Mouse (Mus musculus) midbrain, embryonic 16.5 days (tissue): ENCODE results near the gene A830031A19Rik. TPM values are rescaled to one million over a fixed set of nuclear protein-coding genes. Genes with fewer than 3 reads are reported as not detected.

Experiments used
- ATAC-seq: fragments of 200-750 bp; cut with Nextera tagmentation; 2 replicates; pipeline ENCODE4 v1.8.0; 2017; ENCODE audit warnings: moderate TSS enrichment
- H3K27ac ChIP-seq: fragments of 300-500 bp; sonication (generic); 2 replicates; pipeline ENCODE4 v1.5.1; 2014; ENCODE audit warnings: mild to moderate bottlenecking, low read length, mixed read lengths
- H3K27me3 ChIP-seq: fragments of 300-500 bp; sonication (generic); 2 replicates; pipeline ENCODE4 v1.6.1; 2014; ENCODE audit warnings: low read depth, low read length, mixed read lengths; ENCODE audit not compliant: control insufficient read depth, insufficient read depth
- H3K36me3 ChIP-seq: fragments of 300-500 bp; sonication (generic); 2 replicates; pipeline ENCODE4 v1.6.1; 2014; ENCODE audit warnings: mild to moderate bottlenecking, low read length, moderate library complexity, mixed read lengths; ENCODE audit not compliant: control insufficient read depth, insufficient read depth
- H3K4me1 ChIP-seq: fragments of 300-500 bp; sonication (generic); 2 replicates; pipeline ENCODE4 v1.6.1; 2014; ENCODE audit warnings: mild to moderate bottlenecking, low read length, mixed read lengths; ENCODE audit not compliant: control insufficient read depth, insufficient read depth
- H3K4me2 ChIP-seq: fragments of 300-500 bp; sonication (generic); 2 replicates; pipeline ENCODE4 v1.6.1; 2014; ENCODE audit warnings: mild to moderate bottlenecking, low read length, mixed read lengths
- H3K4me3 ChIP-seq: fragments of 300-500 bp; sonication (generic); 2 replicates; pipeline ENCODE4 v1.5.1; 2014; ENCODE audit warnings: low read depth, mild to moderate bottlenecking, low read length, moderate library complexity, mixed read lengths
- H3K9ac ChIP-seq: fragments of 300-500 bp; sonication (generic); 2 replicates; pipeline ENCODE4 v1.6.1; 2014; ENCODE audit warnings: low read depth, low read length, mixed read lengths
- H3K9me3 ChIP-seq: fragments of 300-500 bp; sonication (generic); replicated peaks from 2 replicates; pipeline ENCODE4 v1.6.1; 2014; ENCODE audit warnings: mild to moderate bottlenecking, low read length, mixed read lengths; ENCODE audit not compliant: control insufficient read depth, poor library complexity, severe bottlenecking
- WGBS: fragments of 180-500 bp; shearing (Covaris S2); extraction: QIAGEN DNeasy Blood & Tissue Kit; methylation state at CpG from one replicate; pipeline ENCODE4 v1.1.7; 2014; 5-methylcytosine and 5-hydroxymethylcytosine counted together
- polyA plus RNA-seq: library from polyadenylated mRNA; unstranded; fragments of >200 nt; fragmentation: Nextera tagmentation; extraction: Ambion mirVana; gene quantifications from 2 replicates; pipeline ENCODE4 v1.2.1, GENCODE M21; 2015

Gene A830031A19Rik
- polyA plus RNA-seq = not detected in 2 replicates

- ATAC-seq = no peak
- Histone ChIP-seq H3K27me3 (no peaks in the 10 kb centered on the region), H3K4me2 (peak within 1 kb of the TSS; percentile 99), H3K4me1 (peaks cover 8% of the 10 kb centered on the region), H3K9ac (peak within 1 kb of the TSS; percentile 87), H3K9me3 (no peaks in the 10 kb centered on the region), H3K36me3 (no peaks in the 10 kb centered on the region), H3K27ac (peak within 1 kb of the TSS; percentile 97), H3K4me3 (peak within 1 kb of the TSS; percentile 60)
- WGBS = 0% methylated on average over 11 of the region's 11 CpGs
These were observed at the start of gene A830031A19Rik for GRCm38 (mm10) chr11:24074634-24075104. A830031A19Rik (minus strand) TSS chr11:24075054.

- ATAC-seq = no peak
- Histone ChIP-seq H3K27ac (no peak overlapping the region), H3K9ac (no peak overlapping the region), H3K4me2 (no peak overlapping the region), H3K4me1 (peaks cover 17% of the 10 kb centered on the region; the same call in 1 of the 2 replicates), H3K36me3 (no peaks in the 10 kb centered on the region), H3K9me3 (no peaks in the 10 kb centered on the region), H3K27me3 (no peaks in the 10 kb centered on the region), H3K4me3 (no peak overlapping the region)
- 89% methylated on average over 2 of the region's 2 CpGs for WGBS
These were observed 49.1 kb upstream of the A830031A19Rik start for GRCm38 (mm10) chr11:24123991-24124390.

DNA sequence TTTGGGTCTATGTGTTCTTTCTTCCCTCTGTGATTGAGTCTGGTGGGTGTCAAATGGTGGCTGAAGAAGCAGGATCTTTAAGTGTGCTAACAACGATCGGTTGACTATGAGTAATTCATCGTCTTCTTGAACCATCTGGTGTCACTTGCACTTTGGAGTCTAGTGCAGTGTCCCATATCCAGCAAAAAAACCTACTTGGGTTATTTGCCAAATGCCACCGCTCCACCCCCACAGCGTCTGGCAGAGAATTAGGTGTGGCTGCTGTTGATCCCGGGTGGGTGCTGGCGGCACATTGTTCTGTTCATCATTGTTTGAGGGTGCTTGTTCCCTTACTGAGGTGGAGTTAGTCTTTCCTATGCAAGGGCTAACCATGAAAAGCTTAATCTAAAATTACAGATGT is 48.0 kb upstream of the A830031A19Rik start:
- no peak overlapping the region for H3K27ac ChIP-seq
- H3K4me3 ChIP-seq = no peak overlapping the region
- no peak overlapping the region for H3K4me2 ChIP-seq
- 88% methylated on average over 7 of the region's 7 CpGs for WGBS
- H3K9ac ChIP-seq = no peak overlapping the region
- H3K9me3 ChIP-seq = no peaks in the 10 kb centered on the region
- H3K4me1 ChIP-seq = peaks cover 17% of the 10 kb centered on the region; the same call in 1 of the 2 replicates
- ATAC-seq = no peak
- H3K27me3 ChIP-seq = no peaks in the 10 kb centered on the region
- H3K36me3 ChIP-seq = no peaks in the 10 kb centered on the region

DNA sequence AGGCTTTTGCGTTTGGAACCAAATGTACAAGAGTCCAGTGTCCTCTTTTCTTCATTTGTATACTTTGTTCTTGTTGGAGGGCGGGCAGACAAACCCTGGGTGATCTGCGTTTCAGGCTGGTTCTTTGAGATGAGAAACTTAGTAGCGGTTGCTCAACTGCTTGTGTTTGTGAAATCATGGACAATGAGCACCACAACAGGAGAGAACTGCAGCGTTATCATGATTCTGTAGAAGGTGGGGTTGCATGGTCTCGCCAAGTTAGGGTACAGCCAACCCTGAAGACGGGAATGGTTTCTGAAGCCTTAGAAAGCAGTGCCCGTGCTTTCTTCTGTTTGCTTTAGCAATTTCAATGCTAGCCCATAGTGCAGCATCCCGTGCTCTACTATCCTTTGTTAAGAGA is 46.3 kb upstream of the A830031A19Rik start:
- no peak overlapping the region for H3K4me3 ChIP-seq
- no peak overlapping the region for H3K9ac ChIP-seq
- no peaks in the 10 kb centered on the region for H3K36me3 ChIP-seq
- no peaks in the 10 kb centered on the region for H3K9me3 ChIP-seq
- WGBS = 80% methylated on average over 9 of the region's 9 CpGs
- no peak for ATAC-seq
- H3K27me3 ChIP-seq = no peaks in the 10 kb centered on the region
- H3K27ac ChIP-seq = no peak overlapping the region
- H3K4me1 ChIP-seq = peaks cover 17% of the 10 kb centered on the region; the same call in 1 of the 2 replicates
- H3K4me2 ChIP-seq = no peak overlapping the region

GRCm38 (mm10) chr11:24116582-24117318 is 41.9 kb upstream of the A830031A19Rik start:
- H3K27me3 ChIP-seq = no peaks in the 10 kb centered on the region
- no peak for ATAC-seq
- 93% methylated on average over 7 of the region's 7 CpGs for WGBS

GRCm38 (mm10) chr11:24116041-24116440 is 41.2 kb upstream of the A830031A19Rik start:
- H3K36me3 ChIP-seq = no peaks in the 10 kb centered on the region
- H3K4me3 ChIP-seq = no peak overlapping the region
- H3K4me1 ChIP-seq = peaks cover 11% of the 10 kb centered on the region; the same call in 1 of the 2 replicates
- ATAC-seq = no peak
- no peak overlapping the region for H3K4me2 ChIP-seq
- no peaks in the 10 kb centered on the region for H3K27me3 ChIP-seq
- no peak overlapping the region for H3K27ac ChIP-seq
- no peak overlapping the region for H3K9ac ChIP-seq
- H3K9me3 ChIP-seq = no peaks in the 10 kb centered on the region
- WGBS = 89% methylated on average over 2 of the region's 2 CpGs

More at GRCm38 (mm10) chr11:24116582-24117318, 41.9 kb upstream of the A830031A19Rik start:
- H3K4me1 ChIP-seq = peaks cover 10% of the 10 kb centered on the region; the same call in 1 of the 2 replicates
- H3K9me3 ChIP-seq = no peaks in the 10 kb centered on the region
- H3K4me3 ChIP-seq = no peak overlapping the region
- H3K27ac ChIP-seq = no peak overlapping the region
- H3K36me3 ChIP-seq = no peaks in the 10 kb centered on the region
- no peak overlapping the region for H3K4me2 ChIP-seq
- H3K9ac ChIP-seq = no peak overlapping the region

- peaks cover 19% of the 10 kb centered on the region for H3K4me1 ChIP-seq
- H3K27me3 ChIP-seq = no peaks in the 10 kb centered on the region
- WGBS = 82% methylated on average over 12 of the region's 12 CpGs
- no peak overlapping the region for H3K9ac ChIP-seq
- H3K9me3 ChIP-seq = no peaks in the 10 kb centered on the region
- no peaks in the 10 kb centered on the region for H3K36me3 ChIP-seq
- H3K4me2 ChIP-seq = no peak overlapping the region
- no peak for ATAC-seq
- no peak overlapping the region for H3K4me3 ChIP-seq
- H3K27ac ChIP-seq = no peak overlapping the region
These were observed 40.3 kb upstream of the A830031A19Rik start for GRCm38 (mm10) chr11:24115017-24115752.

- Histone ChIP-seq H3K9me3 (no peaks in the 10 kb centered on the region), H3K36me3 (no peaks in the 10 kb centered on the region), H3K9ac (no peak overlapping the region), H3K4me1 (peaks cover 42% of the 10 kb centered on the region), H3K27ac (no peak overlapping the region), H3K4me3 (no peak overlapping the region), H3K4me2 (no peak overlapping the region), H3K27me3 (no peaks in the 10 kb centered on the region)
- 60% methylated on average over 6 of the region's 6 CpGs for WGBS
- no peak for ATAC-seq
These were observed 36.9 kb upstream of the A830031A19Rik start for GRCm38 (mm10) chr11:24111720-24112119.

- Histone ChIP-seq H3K27ac (peak overlapping the region; percentile 26), H3K4me1 (peaks cover 44% of the 10 kb centered on the region), H3K4me3 (no peak overlapping the region), H3K27me3 (no peaks in the 10 kb centered on the region), H3K9ac (no peak overlapping the region), H3K9me3 (no peaks in the 10 kb centered on the region), H3K36me3 (no peaks in the 10 kb centered on the region), H3K4me2 (no peak overlapping the region)
- ATAC-seq = no peak
- WGBS = 66% methylated on average over 2 of the region's 2 CpGs
These were observed 35.3 kb upstream of the A830031A19Rik start for GRCm38 (mm10) chr11:24110113-24110512.
